Mouse (Mus musculus) heart, adult 2 months (tissue): Measurements from ENCODE around the gene Thbs4.

Experiments used
- CTCF ChIP-seq: fragments of 200-600 bp; IDR thresholded peaks from 2 replicates; pipeline ENCODE4 v1.8.1; 2022; ENCODE audit warnings: antibody characterized with exemption, mild to moderate bottlenecking, moderate library complexity
- POLR2A ChIP-seq: fragments of 200-500 bp; IDR thresholded peaks from 2 replicates; pipeline ENCODE4 v1.6.1; 2011; ENCODE audit warnings: mild to moderate bottlenecking, low read depth, low read length, control low read depth; ENCODE audit not compliant: insufficient read depth

GRCm38 (mm10) chr13:92711821-92712220 lies 82.8 kb downstream of the Thbs4 start:
- TF ChIP-seq CTCF (no peak), POLR2A (no peak)
